Mouse (Mus musculus) intestine, embryonic 16.5 days (tissue): Measurements from ENCODE around the gene Sfpq. TPM values are rescaled to one million over a fixed set of nuclear protein-coding genes. Genes with fewer than 3 reads are reported as not detected.

ENCODE experiments used
- ATAC-seq: fragments of 200-750 bp; cut with Nextera tagmentation; 2 replicates; pipeline ENCODE4 v1.8.0; 2017; ENCODE audit warnings: moderate TSS enrichment, moderate library complexity
- H3K27ac ChIP-seq: fragments of 300-500 bp; sonication (generic); 2 replicates; pipeline ENCODE4 v1.5.1; 2014; ENCODE audit warnings: mild to moderate bottlenecking, low read length
- H3K27me3 ChIP-seq: fragments of 300-500 bp; sonication (generic); replicated peaks from 2 replicates; pipeline ENCODE4 v1.6.1; 2014; ENCODE audit warnings: low read length, control low read depth, mixed read lengths; ENCODE audit not compliant: control insufficient read depth, insufficient read depth
- H3K36me3 ChIP-seq: fragments of 300-500 bp; sonication (generic); 2 replicates; pipeline ENCODE4 v1.6.1; 2014; ENCODE audit warnings: low read length, control low read depth; ENCODE audit not compliant: control insufficient read depth, insufficient read depth
- H3K4me1 ChIP-seq: fragments of 300-500 bp; sonication (generic); 2 replicates; pipeline ENCODE4 v1.6.1; 2014; ENCODE audit warnings: low read length, control low read depth, mixed read lengths; ENCODE audit not compliant: control insufficient read depth, insufficient read depth
- H3K4me2 ChIP-seq: fragments of 300-500 bp; sonication (generic); 2 replicates; pipeline ENCODE4 v1.6.1; 2014; ENCODE audit warnings: low read depth, low read length, control low read depth
- H3K4me3 ChIP-seq: fragments of 300-500 bp; sonication (generic); 2 replicates; pipeline ENCODE4 v1.5.1; 2014; ENCODE audit warnings: mild to moderate bottlenecking, low read length
- H3K9ac ChIP-seq: fragments of 300-500 bp; sonication (generic); 2 replicates; pipeline ENCODE4 v1.6.1; 2014; ENCODE audit warnings: low read depth, low read length
- H3K9me3 ChIP-seq: fragments of 300-500 bp; sonication (generic); 2 replicates; pipeline ENCODE4 v1.6.1; 2016; ENCODE audit warnings: low read length, control low read depth; ENCODE audit not compliant: control insufficient read depth
- WGBS: fragments of 180-500 bp; shearing (Covaris S2); extraction: QIAGEN DNeasy Blood & Tissue Kit; methylation state at CpG from one replicate; pipeline ENCODE4 v1.1.7; 2014; 5-methylcytosine and 5-hydroxymethylcytosine counted together
- polyA plus RNA-seq: library from polyadenylated mRNA; unstranded; fragments of >200 nt; fragmentation: Nextera tagmentation; extraction: Ambion mirVana; gene quantifications from 2 replicates; pipeline ENCODE4 v1.2.1, GENCODE M21; 2015

Sfpq gene
- polyA plus RNA-seq, 1 experiment from 2014 or later, result 39.7 TPM

DNA sequence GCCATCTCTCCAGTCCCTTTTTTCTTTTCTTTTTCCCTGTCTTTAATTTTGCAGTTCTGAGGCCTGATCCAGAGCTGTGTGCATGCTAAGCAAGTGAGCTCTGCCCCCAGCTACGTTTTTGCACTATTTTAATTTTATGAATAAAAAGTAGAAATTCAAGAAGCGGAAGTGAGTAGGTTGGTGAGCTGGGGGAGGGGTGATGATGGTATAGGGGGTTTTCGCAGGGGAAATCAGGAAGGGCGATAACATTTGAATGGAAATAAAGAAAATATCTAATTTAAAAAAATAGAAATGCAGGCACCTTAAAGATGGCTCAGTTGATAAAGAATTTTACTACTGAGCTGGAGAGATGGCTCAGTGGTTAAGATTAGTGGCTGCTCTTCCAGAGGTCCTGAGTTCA lies 22.4 kb downstream of the Sfpq start:
- Histone ChIP-seq H3K36me3 (peaks cover 7% of the 10 kb centered on the region; the same call in 1 of the 2 replicates), H3K27me3 (no peaks in the 10 kb centered on the region), H3K4me3 (no peak overlapping the region), H3K9ac (no peak overlapping the region), H3K4me1 (no peaks in the 10 kb centered on the region), H3K27ac (no peak overlapping the region), H3K4me2 (no peak overlapping the region), H3K9me3 (no peaks in the 10 kb centered on the region)
- ATAC-seq, result no peak
- WGBS, result 84% methylated on average over 4 of the region's 4 CpGs

DNA sequence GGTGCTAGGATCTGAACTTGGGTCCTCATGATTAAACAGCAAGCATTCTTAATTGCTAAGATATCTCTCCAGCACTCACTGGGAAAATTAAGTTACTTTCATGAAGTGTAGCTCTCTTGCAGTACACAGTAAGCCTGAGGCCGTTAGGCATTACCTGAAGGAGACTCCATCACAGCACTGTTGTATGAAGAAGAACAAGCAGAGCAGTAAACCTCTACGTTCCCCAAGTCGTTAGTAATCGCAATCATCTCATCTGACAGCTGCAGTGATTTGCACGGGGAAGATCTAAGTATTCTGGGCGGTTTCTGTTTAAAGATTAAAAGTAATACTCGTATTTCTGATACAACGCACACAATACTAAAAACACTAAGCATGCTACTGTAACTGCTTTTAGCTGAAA lies 30.0 kb downstream of the Sfpq start:
- peaks cover 5% of the 10 kb centered on the region; the same call in 1 of the 2 replicates for H3K36me3 ChIP-seq
- WGBS, result 79% methylated on average over 8 of the region's 8 CpGs
- H3K27me3 ChIP-seq, result no peaks in the 10 kb centered on the region
- H3K9ac ChIP-seq, result no peak overlapping the region
- no peak overlapping the region for H3K4me3 ChIP-seq
- H3K27ac ChIP-seq, result no peak overlapping the region
- H3K9me3 ChIP-seq, result no peaks in the 10 kb centered on the region
- H3K4me1 ChIP-seq, result no peaks in the 10 kb centered on the region
- no peak overlapping the region for H3K4me2 ChIP-seq
- ATAC-seq, result no peak

DNA sequence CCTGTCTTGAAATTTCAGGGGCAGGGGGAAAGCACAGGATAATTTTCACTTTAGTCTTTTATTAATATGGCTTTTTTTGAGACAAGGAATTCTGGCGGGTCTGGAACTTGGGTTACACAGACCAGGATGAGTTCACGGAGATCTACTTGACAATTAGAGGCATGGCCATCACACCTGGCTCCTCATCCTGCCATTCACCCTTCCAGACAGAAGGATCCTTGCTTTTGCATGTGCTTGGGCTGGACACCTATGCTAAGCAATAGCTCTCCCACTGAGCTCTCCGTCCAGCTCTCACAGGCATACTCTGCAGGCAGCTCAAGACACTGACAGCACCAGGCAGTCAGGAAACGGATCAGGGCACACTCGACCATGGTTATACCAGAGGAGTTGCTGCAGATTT lies 31.9 kb downstream of the Sfpq start:
- Histone ChIP-seq H3K9me3 (no peaks in the 10 kb centered on the region), H3K27ac (no peak overlapping the region), H3K4me1 (no peaks in the 10 kb centered on the region), H3K4me3 (no peak overlapping the region), H3K9ac (no peak overlapping the region), H3K4me2 (no peak overlapping the region), H3K36me3 (peaks cover 5% of the 10 kb centered on the region), H3K27me3 (no peaks in the 10 kb centered on the region)
- WGBS, result 93% methylated on average over 5 of the region's 5 CpGs
- no peak for ATAC-seq

DNA sequence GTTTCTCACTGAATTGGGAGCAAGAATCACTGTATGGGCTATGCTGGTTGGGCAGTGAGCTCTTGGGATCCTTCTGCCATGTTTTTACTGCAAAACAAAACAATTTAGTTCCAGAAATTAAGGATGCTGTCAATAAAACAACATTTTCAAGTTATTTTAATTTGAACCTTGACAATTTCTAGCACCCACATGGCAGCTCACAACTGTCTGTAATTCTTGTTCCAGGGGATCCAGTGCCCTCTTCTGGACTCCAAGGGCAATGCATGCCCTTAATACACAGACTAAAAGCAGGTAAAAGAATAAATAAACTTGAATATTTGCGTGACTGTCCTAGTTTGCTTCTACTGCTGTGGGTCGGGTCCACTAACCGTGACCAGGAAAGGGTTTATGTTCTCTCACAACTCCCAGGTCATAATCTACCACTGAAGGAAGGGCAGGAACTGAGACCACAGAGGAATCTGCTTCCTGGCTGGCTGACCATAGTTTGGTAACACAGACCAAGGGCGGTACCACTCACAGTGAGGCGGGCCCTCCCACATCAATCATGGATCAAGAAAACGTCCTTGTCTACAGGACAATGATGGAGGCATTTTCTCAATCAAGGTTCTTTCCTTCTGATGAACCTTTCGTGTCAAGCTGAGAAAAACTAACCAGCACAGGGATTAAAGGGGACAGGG lies 33.5 kb downstream of the Sfpq start:
- no peak for ATAC-seq
- Histone ChIP-seq H3K4me2 (no peak overlapping the region), H3K27ac (no peak overlapping the region), H3K4me1 (no peaks in the 10 kb centered on the region), H3K9me3 (no peaks in the 10 kb centered on the region), H3K4me3 (no peak overlapping the region), H3K9ac (no peak overlapping the region), H3K36me3 (peaks cover 5% of the 10 kb centered on the region), H3K27me3 (no peaks in the 10 kb centered on the region)
- WGBS, result 82% methylated on average over 7 of the region's 7 CpGs

- H3K4me2 ChIP-seq, result peak within 1 kb of the TSS; percentile 73
- peak within 1 kb of the TSS; percentile 81 for H3K4me3 ChIP-seq
- H3K27ac ChIP-seq, result 0 out of 2 replicates have a peak within 1 kb of the TSS, but pooled peaks have one; percentile 13
- H3K27me3 ChIP-seq, result no peaks in the 10 kb centered on the region
- no peaks in the 10 kb centered on the region for H3K4me1 ChIP-seq
- peak; percentile 96 for ATAC-seq
- no peaks in the 10 kb centered on the region; the same call in none of the 2 replicates for H3K36me3 ChIP-seq
- H3K9me3 ChIP-seq, result no peaks in the 10 kb centered on the region
- WGBS, result 1% methylated on average over 38 of the region's 38 CpGs
- peak within 1 kb of the TSS; percentile 83 for H3K9ac ChIP-seq
Measured at GRCm38 (mm10) chr4:127060585-127061290, 39.6 kb downstream of the Sfpq start, which contains the start of gene Zmym1. Gene Zmym1 (minus strand): TSS chr4:127061152.

- H3K4me3 ChIP-seq, result no peak overlapping the region
- no peaks in the 10 kb centered on the region for H3K36me3 ChIP-seq
- H3K9ac ChIP-seq, result no peak overlapping the region
- 53% methylated on average over 1 of the region's 1 CpGs for WGBS
- H3K4me1 ChIP-seq, result no peaks in the 10 kb centered on the region
- no peak overlapping the region for H3K27ac ChIP-seq
- no peak overlapping the region for H3K4me2 ChIP-seq
- H3K9me3 ChIP-seq, result no peaks in the 10 kb centered on the region
- H3K27me3 ChIP-seq, result no peaks in the 10 kb centered on the region
- no peak for ATAC-seq
Measured at GRCm38 (mm10) chr4:127064051-127064450, 42.9 kb downstream of the Sfpq start.

- 53% methylated on average over 1 of the region's 1 CpGs for WGBS
- Histone ChIP-seq H3K4me1 (peaks cover 3% of the 10 kb centered on the region; the same call in 1 of the 2 replicates), H3K36me3 (no peaks in the 10 kb centered on the region), H3K27me3 (no peaks in the 10 kb centered on the region), H3K27ac (no peak overlapping the region), H3K9me3 (no peaks in the 10 kb centered on the region), H3K4me3 (no peak overlapping the region), H3K4me2 (no peak overlapping the region), H3K9ac (no peak overlapping the region)
- no peak for ATAC-seq
Measured at GRCm38 (mm10) chr4:127074915-127075314, 53.8 kb downstream of the Sfpq start.

- peak; percentile 97 for ATAC-seq
- Histone ChIP-seq H3K36me3 (no peaks in the 10 kb centered on the region), H3K4me3 (peak within 1 kb of the TSS; percentile 62), H3K9ac (peak within 1 kb of the TSS; percentile 69), H3K27ac (peak within 1 kb of the TSS; percentile 88), H3K27me3 (no peaks in the 10 kb centered on the region), H3K4me1 (peaks cover 3% of the 10 kb centered on the region; the same call in 1 of the 2 replicates), H3K4me2 (peak within 1 kb of the TSS; percentile 79), H3K9me3 (no peaks in the 10 kb centered on the region)
- under 1% methylated on average over 46 of the region's 46 CpGs for WGBS
Measured at GRCm38 (mm10) chr4:127076875-127077548, 55.9 kb downstream of the Sfpq start, which contains the start of gene Zmym6. Gene Zmym6 (plus strand): TSS chr4:127077383.

DNA sequence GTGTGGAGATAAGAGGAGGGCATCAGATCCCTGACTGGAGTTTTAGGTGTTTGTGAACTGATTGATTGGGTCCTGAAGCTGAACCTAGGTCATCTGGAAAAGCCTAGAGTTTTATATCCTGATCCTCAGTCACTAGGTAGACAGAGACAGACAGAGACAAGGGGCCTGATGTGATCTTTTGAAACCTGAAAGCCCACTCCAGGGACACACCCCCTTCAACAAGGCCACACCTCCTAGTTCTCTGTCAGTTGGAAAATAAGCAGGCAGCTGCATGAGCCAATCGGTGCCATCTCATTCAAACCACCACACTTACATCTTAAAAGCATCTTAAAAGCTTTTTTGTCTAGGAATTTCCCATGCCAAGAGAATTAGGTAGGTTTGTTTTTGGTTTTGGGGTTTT lies 59.7 kb downstream of the Sfpq start:
- no peak overlapping the region for H3K9ac ChIP-seq
- ATAC-seq, result no peak
- no peaks in the 10 kb centered on the region for H3K9me3 ChIP-seq
- 28% methylated on average over 1 of the region's 1 CpGs for WGBS
- H3K4me2 ChIP-seq, result no peak overlapping the region
- H3K27me3 ChIP-seq, result no peaks in the 10 kb centered on the region
- H3K36me3 ChIP-seq, result no peaks in the 10 kb centered on the region
- no peak overlapping the region for H3K4me3 ChIP-seq
- peaks cover 3% of the 10 kb centered on the region; the same call in 1 of the 2 replicates for H3K4me1 ChIP-seq
- no peak overlapping the region for H3K27ac ChIP-seq
